Mouse (Mus musculus) bone marrow, adult 2 months (tissue): ENCODE measurements around the gene 1190007I07Rik. TPM values are rescaled to one million over a fixed set of nuclear protein-coding genes. Genes with fewer than 3 reads are reported as not detected.

Experiments
- H3K27ac ChIP-seq: fragments of 200-500 bp; 2 replicates; pipeline ENCODE4 v1.5.1; 2012; ENCODE audit warnings: low read depth, mild to moderate bottlenecking, control low read depth, inconsistent platforms, low read length; ENCODE audit not compliant: control insufficient read depth, poor library complexity, insufficient read depth
- H3K4me1 ChIP-seq: fragments of 200-500 bp; 2 replicates; pipeline ENCODE4 v1.6.1; 2011; ENCODE audit warnings: low read length; ENCODE audit not compliant: control insufficient read depth, insufficient read depth
- H3K4me3 ChIP-seq: fragments of 200-500 bp; replicated peaks from 2 replicates; pipeline ENCODE3; 2011; ENCODE audit warnings: mild to moderate bottlenecking, low read depth, low read length, control low read depth; ENCODE audit not compliant: control insufficient read depth
- CTCF ChIP-seq: fragments of 200-500 bp; IDR thresholded peaks from 2 replicates; pipeline ENCODE4 v1.5.1; 2011; ENCODE audit warnings: low read length, control low read depth; ENCODE audit not compliant: control insufficient read depth, insufficient read depth
- POLR2A ChIP-seq: fragments of 200-500 bp; IDR thresholded peaks from 2 replicates; pipeline ENCODE4 v1.6.1; 2011; ENCODE audit warnings: low read depth, mild to moderate bottlenecking, control low read depth, low read length, borderline replicate concordance; ENCODE audit not compliant: control insufficient read depth
- WGBS: fragments of 180-500 bp; shearing (Covaris S2); methylation state at CpG from one replicate; pipeline ENCODE4 v1.1.7; 2018; 5-methylcytosine and 5-hydroxymethylcytosine counted together
- polyA plus RNA-seq: library from polyadenylated mRNA; stranded (reverse); fragments of >200 nt; gene quantifications from 2 replicates; pipeline ENCODE4 v1.2.4, GENCODE M21; 2011; ENCODE audit warnings: low replicate concordance; ENCODE audit not compliant: missing spikeins, insufficient read depth, insufficient read length

1190007I07Rik gene
- polyA plus RNA-seq, 1 experiment: 38.3 TPM

- no peak for TF ChIP-seq CTCF
- TF ChIP-seq POLR2A: no peak
- Histone ChIP-seq H3K27ac (no peak overlapping the region), H3K4me1 (no peaks in the 10 kb centered on the region), H3K4me3 (no peak overlapping the region)
- 80% methylated on average over 3 of the region's 3 CpGs for WGBS
These were observed 31.6 kb upstream of the 1190007I07Rik start for GRCm38 (mm10) chr10:82654581-82654980.

- Histone ChIP-seq H3K4me3 (no peak overlapping the region), H3K27ac (no peak overlapping the region), H3K4me1 (no peaks in the 10 kb centered on the region)
- TF ChIP-seq POLR2A (no peak), CTCF (no peak)
- WGBS: 76% methylated on average over 5 of the region's 5 CpGs
These were observed 29.6 kb upstream of the 1190007I07Rik start for GRCm38 (mm10) chr10:82652625-82653024.

DNA sequence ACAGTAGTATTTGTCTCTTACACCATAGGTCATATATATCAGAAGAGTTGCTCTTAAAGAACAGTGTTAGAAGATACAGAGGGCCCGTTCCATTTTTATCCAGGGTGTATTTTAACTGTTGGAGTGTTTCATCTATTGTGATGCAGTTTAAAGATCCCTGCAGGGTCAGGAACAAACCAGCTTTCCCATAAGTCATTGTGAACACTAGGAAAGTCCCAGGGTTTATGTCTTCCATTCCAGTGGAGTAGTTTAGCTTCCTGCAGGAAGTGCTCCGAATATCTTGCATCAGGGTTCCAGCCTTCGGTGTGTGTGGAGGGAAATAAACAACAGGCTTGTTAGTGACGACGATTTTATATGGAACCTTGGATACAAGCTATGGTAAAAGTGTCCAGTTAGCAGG is 28.2 kb upstream of the 1190007I07Rik start:
- 84% methylated on average over 5 of the region's 5 CpGs for WGBS

DNA sequence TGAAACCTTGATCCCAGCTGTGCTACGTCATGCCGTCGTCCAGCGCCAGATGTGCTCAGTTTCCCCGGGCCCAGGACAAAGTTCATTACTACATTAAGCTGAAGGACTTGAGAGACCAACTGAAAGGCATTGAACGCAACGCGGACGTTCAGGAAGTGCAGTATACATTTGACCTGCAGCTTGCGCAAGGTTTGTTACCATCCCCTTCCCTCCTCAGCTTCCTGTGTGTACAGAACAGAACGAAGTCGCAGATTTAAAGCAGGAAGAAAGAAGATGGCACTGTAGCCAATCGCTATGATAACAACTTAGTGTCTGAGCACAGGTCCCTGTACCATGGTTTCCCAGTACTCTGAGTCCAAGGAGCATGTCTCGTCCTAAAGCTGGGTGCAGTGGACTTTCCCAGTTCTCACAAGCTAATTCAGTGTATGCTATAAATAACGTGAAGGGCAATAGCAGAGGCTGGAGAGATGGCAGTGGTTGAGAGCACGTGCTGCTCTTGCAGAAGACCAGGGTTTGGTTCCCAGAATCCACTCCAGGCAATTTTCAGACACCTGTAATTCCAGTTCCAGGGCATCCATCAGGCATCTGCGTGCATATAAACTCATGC is 24.3 kb upstream of the 1190007I07Rik start:
- no peak overlapping the region for H3K4me3 ChIP-seq
- no peaks in the 10 kb centered on the region; the same call in 1 of the 2 replicates for H3K4me1 ChIP-seq
- peak overlapping the region; percentile 39; the same call in 1 of the 2 replicates for H3K27ac ChIP-seq
- TF ChIP-seq CTCF (no peak), POLR2A (no peak)
- 55% methylated on average over 17 of the region's 17 CpGs for WGBS

More for the DNA sequence above, 28.2 kb upstream of the 1190007I07Rik start:
- no peak for TF ChIP-seq POLR2A
- TF ChIP-seq CTCF: no peak
- Histone ChIP-seq H3K4me3 (no peak overlapping the region), H3K4me1 (no peaks in the 10 kb centered on the region; the same call in 1 of the 2 replicates), H3K27ac (no peak overlapping the region)

- 94% methylated on average over 8 of the region's 8 CpGs for WGBS
- Histone ChIP-seq H3K4me1 (no peaks in the 10 kb centered on the region; the same call in 1 of the 2 replicates), H3K27ac (no peak overlapping the region), H3K4me3 (no peak overlapping the region)
- no peak for TF ChIP-seq CTCF
- TF ChIP-seq POLR2A: no peak
These were observed 23.1 kb upstream of the 1190007I07Rik start for GRCm38 (mm10) chr10:82646083-82646482.

DNA sequence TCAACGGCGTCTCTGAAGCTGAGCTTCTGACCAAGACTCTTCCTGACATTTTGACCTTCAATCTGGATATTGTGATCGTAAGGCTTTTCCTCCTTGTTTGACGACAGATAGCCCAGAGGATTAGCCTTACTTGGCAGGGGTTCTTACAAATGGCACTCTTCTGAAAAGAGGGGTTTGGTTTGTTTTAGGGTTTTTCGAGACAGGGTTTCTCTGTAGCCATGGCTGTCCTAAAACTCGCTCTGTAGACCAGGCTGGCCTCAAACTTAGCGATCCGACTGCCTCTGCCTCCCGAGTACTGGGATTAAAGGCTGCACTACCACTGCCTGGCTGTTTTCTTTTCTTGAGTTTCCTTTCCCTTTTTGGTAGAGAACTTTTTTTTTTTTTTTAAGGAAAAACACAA is 18.5 kb upstream of the 1190007I07Rik start:
- H3K4me3 ChIP-seq: no peak overlapping the region
- no peak overlapping the region for H3K27ac ChIP-seq
- TF ChIP-seq POLR2A (no peak), CTCF (no peak)
- no peaks in the 10 kb centered on the region for H3K4me1 ChIP-seq
- 94% methylated on average over 9 of the region's 9 CpGs for WGBS

DNA sequence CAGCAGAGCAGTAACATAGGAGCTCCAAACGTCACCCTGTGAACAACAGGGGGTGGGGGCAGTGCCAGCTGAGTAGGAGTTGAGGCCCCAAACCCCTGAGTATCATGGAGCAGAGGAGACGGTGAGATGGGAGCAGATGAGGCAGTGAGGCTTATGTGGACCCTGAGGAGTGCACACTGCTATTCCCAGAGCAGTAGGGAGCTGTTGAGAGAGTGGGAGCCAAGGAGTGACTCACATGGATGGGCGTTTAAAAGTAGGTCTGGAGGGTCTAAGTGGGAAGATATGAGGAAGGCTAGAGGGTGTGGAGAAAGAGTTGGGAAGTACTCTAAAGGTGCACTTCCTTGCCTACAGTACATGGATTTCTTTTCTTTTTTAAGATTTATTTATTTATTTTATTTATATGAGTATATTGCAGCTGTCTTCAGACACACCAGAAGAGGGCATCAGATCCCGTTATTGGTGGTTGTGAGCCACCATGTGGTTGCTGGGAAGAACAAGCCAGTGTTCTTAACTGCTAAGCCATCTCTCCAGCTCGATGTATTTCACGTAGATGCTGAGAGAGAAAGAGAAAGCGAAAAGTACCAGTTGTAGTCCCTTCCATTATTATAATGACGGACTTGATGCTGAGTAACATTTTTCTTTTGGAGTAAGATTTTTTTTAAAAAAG is 16.1 kb upstream of the 1190007I07Rik start:
- no peaks in the 10 kb centered on the region for H3K4me1 ChIP-seq
- TF ChIP-seq POLR2A: no peak
- no peak for TF ChIP-seq CTCF
- WGBS: 85% methylated on average over 8 of the region's 8 CpGs

DNA sequence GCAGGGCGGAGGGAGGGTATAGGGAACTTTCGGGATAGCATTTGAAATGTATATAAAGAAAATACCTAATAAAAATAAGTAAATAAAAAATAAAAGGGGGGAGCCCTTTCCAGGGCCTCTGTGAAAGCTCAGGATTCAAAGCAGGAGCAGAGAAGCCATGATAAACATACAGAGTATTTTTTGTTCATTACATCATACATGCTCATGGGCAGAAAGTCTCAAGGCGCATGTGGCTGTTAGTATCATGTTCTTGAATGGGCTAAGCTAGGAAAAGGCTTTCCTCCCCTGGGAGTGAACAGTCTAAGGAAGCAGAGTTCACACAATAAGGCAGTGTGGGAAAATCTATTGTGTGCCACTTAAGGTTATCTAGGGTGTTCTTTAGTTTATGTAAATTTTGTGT is 13.3 kb upstream of the 1190007I07Rik start:
- H3K4me1 ChIP-seq: no peaks in the 10 kb centered on the region
- 86% methylated on average over 3 of the region's 3 CpGs for WGBS
- TF ChIP-seq POLR2A (no peak), CTCF (no peak)
- H3K4me3 ChIP-seq: no peak overlapping the region
- no peak overlapping the region for H3K27ac ChIP-seq

More for the DNA sequence above, 16.1 kb upstream of the 1190007I07Rik start:
- Histone ChIP-seq H3K4me3 (no peak overlapping the region), H3K27ac (no peak overlapping the region)

- H3K4me1 ChIP-seq: peaks cover 1% of the 10 kb centered on the region; the same call in 1 of the 2 replicates
- 98% methylated on average over 7 of the region's 7 CpGs for WGBS
- H3K4me3 ChIP-seq: no peak overlapping the region
- TF ChIP-seq POLR2A: no peak
- TF ChIP-seq CTCF: no peak
- no peak overlapping the region for H3K27ac ChIP-seq
These were observed 11.3 kb upstream of the 1190007I07Rik start for GRCm38 (mm10) chr10:82634348-82634747.
